Mouse (Mus musculus) small intestine, adult 2 months (tissue): ENCODE data around the gene Lypd3.

Experiments used
- CTCF ChIP-seq: fragments of 200-500 bp; IDR thresholded peaks from 2 replicates; pipeline ENCODE4 v1.5.1; 2012; ENCODE audit warnings: low read depth, mild to moderate bottlenecking, control low read depth, inconsistent platforms, low read length, moderate library complexity, mixed read lengths; ENCODE audit not compliant: insufficient replicate concordance, insufficient read length; ENCODE audit errors: extremely low read depth
- POLR2A ChIP-seq: fragments of 200-500 bp; IDR thresholded peaks from 2 replicates; pipeline ENCODE4 v1.6.1; 2012; ENCODE audit warnings: low read depth, mild to moderate bottlenecking, control low read depth, inconsistent platforms, low read length, moderate library complexity

DNA sequence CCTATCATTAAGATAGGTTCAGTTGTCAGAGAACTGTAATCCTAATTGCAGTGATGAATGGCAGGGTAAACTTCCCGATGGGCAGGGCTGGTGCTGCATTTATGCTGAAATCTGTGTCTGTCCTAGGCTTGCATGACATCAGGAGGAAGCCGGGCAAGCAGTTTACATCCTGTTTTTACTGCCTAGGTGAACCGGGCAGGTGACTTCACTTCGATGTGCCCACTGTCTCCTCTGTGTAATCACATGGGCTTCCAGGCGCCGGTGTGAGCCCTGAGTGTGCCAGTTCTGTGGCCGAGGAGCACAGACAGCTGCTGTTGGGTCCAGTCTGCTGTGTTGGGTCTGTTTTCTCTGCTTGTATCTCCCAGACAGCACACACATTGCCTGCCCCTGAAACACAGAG is 10.1 kb downstream of the Lypd3 start:
- TF ChIP-seq POLR2A, result no peak
- no peak for TF ChIP-seq CTCF
